Mouse (Mus musculus) layer of hippocampus, adult 9-10 months (tissue): ENCODE measurements around the gene Fabp7.

Source experiments
- DNase-seq: peaks from one replicate; pipeline ENCODE4 v3.0.0; 2022; ENCODE audit warnings: low spot score

Fabp7 gene

DNA sequence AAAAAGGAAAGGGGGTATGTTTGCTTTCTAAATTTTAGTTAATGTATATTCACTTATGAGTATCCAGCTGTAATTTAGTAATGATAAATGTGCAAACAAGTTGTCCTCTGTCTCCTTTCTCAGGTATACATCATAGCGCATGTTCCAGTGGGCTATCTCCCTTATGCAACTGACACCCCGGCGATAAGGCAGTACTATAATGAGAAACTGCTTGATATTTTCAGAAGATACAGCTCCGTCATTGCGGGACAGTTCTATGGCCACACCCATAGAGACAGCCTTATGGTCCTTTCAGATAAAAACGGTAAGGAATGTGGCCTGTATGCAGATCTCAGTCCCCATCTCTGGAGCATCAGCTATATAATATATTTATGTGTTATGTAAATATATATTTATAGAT is 23.1 kb downstream of the Fabp7 start:
- no peak for DNase-seq

DNA sequence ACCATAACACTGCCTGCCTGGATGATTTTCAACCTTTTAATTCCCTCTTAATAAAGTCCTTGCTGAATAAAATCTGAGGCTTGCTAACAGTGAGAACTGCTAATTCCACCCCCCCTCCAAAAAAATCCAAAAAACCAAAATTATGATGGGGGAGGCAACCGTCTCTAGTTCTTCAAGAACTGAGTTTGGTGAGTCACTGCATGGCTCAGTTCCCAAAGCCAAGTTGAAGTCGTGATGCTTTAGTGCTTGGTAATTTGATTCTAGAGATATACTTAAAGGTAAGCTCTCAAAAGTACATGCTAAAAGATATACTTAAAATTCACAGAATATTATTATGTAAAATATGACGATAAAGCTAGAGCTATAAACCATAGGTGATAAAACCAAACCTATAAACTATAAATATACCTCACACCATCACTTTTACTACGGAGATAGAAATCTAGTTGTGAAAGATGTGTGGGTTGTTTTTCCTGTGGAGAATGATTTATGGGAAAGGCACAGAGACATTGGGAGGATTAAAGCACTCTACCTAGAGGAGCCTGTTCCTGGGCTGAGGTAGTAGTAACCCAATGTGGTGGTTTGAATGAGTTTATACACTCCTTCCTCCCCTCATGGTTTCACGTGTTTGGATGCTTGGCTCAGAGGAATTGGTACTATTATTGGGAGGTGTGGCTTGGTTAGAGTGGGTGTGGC is 27.6 kb downstream of the Fabp7 start:
- no peak for DNase-seq

DNA sequence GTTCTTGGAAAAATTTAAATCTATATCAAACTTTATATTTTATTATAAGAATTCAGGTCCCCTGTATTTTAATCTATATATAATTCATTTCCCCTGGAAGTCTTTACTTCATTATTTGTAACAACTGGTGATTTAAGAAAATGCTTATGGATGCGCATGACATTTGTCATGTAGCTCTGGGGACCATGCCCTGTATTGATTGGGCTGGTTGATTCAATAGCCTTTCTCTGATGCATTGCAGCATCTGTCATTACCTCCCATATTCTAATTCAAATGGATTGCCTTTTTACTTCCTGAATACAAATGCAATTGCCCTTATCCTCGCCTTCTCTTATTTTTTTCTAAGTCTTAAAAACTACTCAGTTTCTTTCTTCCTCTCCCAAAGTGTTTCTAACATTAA is 29.6 kb downstream of the Fabp7 start:
- no peak for DNase-seq

DNA sequence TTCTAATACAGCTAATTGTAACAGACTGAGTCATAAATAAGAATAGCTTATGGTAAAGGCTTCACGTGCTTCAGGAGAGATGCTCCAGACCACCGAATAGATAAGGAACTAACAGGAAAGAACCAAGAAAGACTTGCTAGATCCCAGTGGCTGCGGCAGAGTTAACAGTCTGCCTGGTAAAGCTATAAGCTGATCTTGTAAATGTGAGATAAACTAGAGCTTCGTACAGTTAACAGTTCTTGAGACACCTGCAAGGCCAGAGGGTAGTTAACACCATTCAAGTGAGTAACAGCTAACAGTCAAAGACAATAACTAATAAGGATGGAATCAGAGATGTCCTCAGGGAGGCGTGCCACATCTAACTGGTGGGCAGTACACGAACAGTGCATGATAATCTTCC is 31.2 kb downstream of the Fabp7 start:
- no peak for DNase-seq

DNA sequence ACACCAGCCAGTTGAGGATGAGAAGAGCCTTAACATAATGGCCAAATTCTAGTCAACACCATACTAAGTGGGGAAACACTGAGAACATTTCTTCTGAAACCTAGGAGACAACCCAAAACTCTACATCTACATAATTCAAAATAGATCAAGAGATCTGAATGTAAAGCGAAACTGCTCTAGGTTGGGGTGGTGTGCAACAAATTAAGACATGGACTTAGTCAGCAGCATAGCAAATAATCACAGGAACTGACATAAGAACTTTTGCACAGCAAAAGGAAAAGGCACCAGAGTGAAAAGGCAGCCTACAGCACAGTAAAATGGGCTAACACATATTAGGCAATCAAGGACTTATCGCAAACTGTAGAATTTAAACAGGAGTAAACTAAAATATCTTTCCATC is 34.5 kb downstream of the Fabp7 start:
- no peak for DNase-seq

DNA sequence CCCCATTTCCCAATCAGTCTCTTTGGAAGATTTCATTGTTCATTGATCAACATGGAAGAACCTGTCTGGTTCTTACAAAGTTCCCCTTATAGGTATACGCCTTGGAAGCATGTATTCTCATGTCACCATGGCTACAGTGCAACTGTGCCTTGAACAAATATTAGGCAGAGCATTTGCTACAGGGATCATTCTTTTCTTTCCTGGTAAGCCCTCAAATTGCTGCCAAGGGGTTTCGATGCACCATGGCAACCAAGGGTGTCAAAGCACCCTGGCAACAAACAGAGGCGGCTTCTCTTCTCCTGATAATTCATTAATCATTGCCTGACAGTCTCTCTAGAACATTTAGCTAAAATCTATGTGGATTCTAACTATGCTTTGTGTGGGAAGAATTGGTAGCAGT is 37.8 kb downstream of the Fabp7 start:
- DNase-seq = peak; percentile 62

DNA sequence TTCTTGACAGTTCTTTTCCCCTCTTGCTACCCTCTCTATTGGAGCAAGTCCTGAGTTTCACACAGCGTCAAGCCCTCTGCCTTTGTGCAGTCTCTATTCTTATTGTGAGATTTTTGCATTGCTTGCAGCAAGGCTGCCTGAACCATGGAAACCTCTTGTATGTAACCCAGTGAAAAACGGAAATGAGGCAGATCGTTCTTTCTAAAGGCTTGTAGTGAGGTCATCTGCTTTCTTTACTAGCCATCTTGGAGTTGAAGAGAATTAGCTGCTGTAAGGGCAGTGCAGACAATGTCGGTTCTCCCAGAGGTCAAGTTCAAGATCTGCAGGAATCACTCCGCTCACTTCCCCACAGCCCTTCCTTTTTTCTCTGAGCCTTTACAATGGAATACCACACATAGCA is 44.0 kb downstream of the Fabp7 start:
- DNase-seq = no peak

DNA sequence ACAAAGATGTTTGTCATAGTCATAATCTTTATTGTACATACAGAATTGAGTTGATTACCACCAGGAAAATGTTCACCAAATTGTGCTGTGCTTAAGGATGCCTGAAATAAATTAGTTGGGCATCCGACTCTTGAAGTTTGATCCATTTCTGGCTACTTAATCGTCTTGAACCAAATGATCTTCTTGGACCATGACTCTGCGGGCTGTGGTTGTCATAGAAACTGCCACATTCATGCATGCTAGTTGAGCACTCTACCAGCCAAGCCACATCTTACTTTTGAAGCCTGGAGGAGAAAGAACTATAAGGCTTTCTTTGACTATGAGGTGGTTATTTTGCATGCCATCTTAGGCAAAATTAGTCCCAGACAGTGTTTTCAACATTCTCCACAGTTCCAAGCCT is 44.9 kb downstream of the Fabp7 start:
- DNase-seq = no peak

DNA sequence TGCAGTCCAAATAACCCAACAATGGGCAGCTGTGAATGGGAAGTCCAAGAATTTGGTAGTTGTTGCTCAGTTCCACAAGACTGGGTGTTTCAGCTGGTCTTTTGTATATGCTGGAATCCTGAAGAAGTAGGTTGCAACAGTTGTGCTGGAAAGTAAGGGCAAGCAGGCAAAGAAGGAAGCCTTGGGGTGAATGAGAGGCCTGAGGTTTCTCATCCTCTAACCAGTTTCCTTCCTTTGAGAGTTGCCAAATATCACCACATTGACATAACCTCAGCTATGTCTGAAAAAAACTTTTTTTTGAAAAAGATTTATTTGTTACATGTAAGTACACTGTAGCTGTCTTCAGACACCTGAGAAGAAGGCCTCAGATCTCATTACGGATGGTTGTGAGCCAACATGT is 50.4 kb downstream of the Fabp7 start:
- DNase-seq = no peak

DNA sequence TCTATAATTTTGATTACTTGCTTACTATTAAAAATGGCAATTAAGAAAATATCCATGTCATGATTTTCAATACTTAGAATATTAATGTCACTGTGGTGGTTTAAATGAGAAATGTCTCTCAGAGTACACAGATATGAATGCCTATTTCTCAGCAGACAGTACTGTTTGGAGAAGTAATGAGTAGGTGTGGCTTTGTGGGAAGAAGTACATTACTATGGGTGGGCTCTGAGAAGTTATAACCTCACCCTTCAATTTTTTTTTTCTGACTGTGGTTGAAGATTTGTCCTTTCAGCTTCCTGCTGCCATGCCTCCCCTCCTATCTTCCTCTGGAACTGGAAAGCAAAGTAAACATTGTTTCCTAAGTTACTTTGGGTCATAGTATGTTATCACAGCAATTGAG is 51.3 kb downstream of the Fabp7 start:
- DNase-seq = no peak
